Mouse (Mus musculus): ENCODE results near the gene Ubn2. TPM values are rescaled to one million over a fixed set of nuclear protein-coding genes. Genes with fewer than 3 reads are reported as not detected.

The Ubn2 gene
- polyA plus RNA-seq, 1 experiment, result 2.3 TPM

GRCm38 (mm10) chr6:38512830-38513229 is 79.1 kb downstream of the Ubn2 start:
- H3K4me3 ChIP-seq, result no peak overlapping the region
- no peak overlapping the region for H3ac ChIP-seq (ENCODE audit: control insufficient read depth, insufficient read length)
- no peak overlapping the region for H3K4me2 ChIP-seq (ENCODE audit: low read depth)
- no peaks in the 10 kb centered on the region for H3K27me3 ChIP-seq (ENCODE audit: control insufficient read depth, insufficient read depth, insufficient read length)
- H3K79me2 ChIP-seq (ENCODE audit: control insufficient read depth, insufficient read depth), result no peaks in the 10 kb centered on the region
- H3K36me3 ChIP-seq (ENCODE audit: control insufficient read depth, insufficient read depth), result no peaks in the 10 kb centered on the region
- TF ChIP-seq USF1 (IDR thresholded peaks at IDR 0.05; ENCODE audit: low read depth) (no peak), MYOG (IDR thresholded peaks at IDR 0.05; ENCODE audit: control insufficient read depth in 1 of 3, insufficient read depth in 1 of 3, insufficient read length in 2 of 3, low read depth in 2 of 3) (no peak), MYOD1 (IDR thresholded peaks at IDR 0.05; ENCODE audit: control insufficient read depth in 1 of 3, insufficient read length in 2 of 3, low read depth in 2 of 3) (no peak), MAX (IDR thresholded peaks at IDR 0.05; ENCODE audit: low read depth) (no peak)

GRCm38 (mm10) chr6:38515201-38515600 is 81.5 kb downstream of the Ubn2 start:
- Histone ChIP-seq H3K4me2 (ENCODE audit: low read depth) (no peak overlapping the region), H3K4me3 (no peak overlapping the region), H3K79me2 (ENCODE audit: control insufficient read depth, insufficient read depth) (no peaks in the 10 kb centered on the region), H3K27me3 (ENCODE audit: control insufficient read depth, insufficient read depth, insufficient read length) (no peaks in the 10 kb centered on the region), H3K36me3 (ENCODE audit: control insufficient read depth, insufficient read depth) (no peaks in the 10 kb centered on the region), H3ac (ENCODE audit: control insufficient read depth, insufficient read length) (no peak overlapping the region)
- TF ChIP-seq REST (IDR thresholded peaks at IDR 0.05; ENCODE audit: insufficient read depth, insufficient read length) (no peak), MYOD1 (IDR thresholded peaks at IDR 0.05; ENCODE audit: control insufficient read depth in 1 of 3, insufficient read length in 2 of 3, low read depth in 2 of 3) (peak in 1 of 3 experiments; percentile 4)

- H3ac ChIP-seq (ENCODE audit: control insufficient read depth, insufficient read length), result no peak overlapping the region
- H3K36me3 ChIP-seq (ENCODE audit: control insufficient read depth, insufficient read depth), result no peaks in the 10 kb centered on the region
- H3K4me2 ChIP-seq (ENCODE audit: low read depth), result no peak overlapping the region
- no peaks in the 10 kb centered on the region for H3K27me3 ChIP-seq (ENCODE audit: control insufficient read depth, insufficient read depth, insufficient read length)
- H3K79me2 ChIP-seq (ENCODE audit: control insufficient read depth, insufficient read depth), result no peaks in the 10 kb centered on the region
- TF ChIP-seq MYOD1 (IDR thresholded peaks at IDR 0.05; ENCODE audit: control insufficient read depth in 1 of 3, insufficient read length in 2 of 3, low read depth in 2 of 3) (no peak), POLR2A (IDR thresholded peaks at IDR 0.05; ENCODE audit: insufficient read length, low read depth) (no peak), TCF3 (IDR thresholded peaks at IDR 0.05; ENCODE audit: insufficient read length, low read depth) (no peak), REST (IDR thresholded peaks at IDR 0.05; ENCODE audit: insufficient read depth, insufficient read length) (no peak), TCF12 (IDR thresholded peaks at IDR 0.05; ENCODE audit: insufficient read depth, poor library complexity, severe bottlenecking) (no peak), MAX (IDR thresholded peaks at IDR 0.05; ENCODE audit: low read depth) (no peak), USF1 (IDR thresholded peaks at IDR 0.05; ENCODE audit: low read depth) (no peak), MYOG (IDR thresholded peaks at IDR 0.05; ENCODE audit: control insufficient read depth in 1 of 3, insufficient read depth in 1 of 3, insufficient read length in 2 of 3, low read depth in 2 of 3) (no peak)
- no peak overlapping the region for H3K4me3 ChIP-seq
These were observed 90.1 kb downstream of the Ubn2 start for GRCm38 (mm10) chr6:38523851-38524250.

GRCm38 (mm10) chr6:38531211-38531820 is 97.6 kb downstream of the Ubn2 start:
- H3K4me3 ChIP-seq, result no peak overlapping the region
- no peak for TF ChIP-seq POLR2AphosphoS2 (IDR thresholded peaks at IDR 0.05; ENCODE audit: insufficient read length, low read depth)
- TF ChIP-seq REST (IDR thresholded peaks at IDR 0.05; ENCODE audit: insufficient read depth, insufficient read length), result no peak
- TF ChIP-seq MYOG (IDR thresholded peaks at IDR 0.05; ENCODE audit: control insufficient read depth in 1 of 3, insufficient read depth in 1 of 3, insufficient read length in 2 of 3, low read depth in 2 of 3), result no peak
- no peak for TF ChIP-seq E2F4 (IDR thresholded peaks at IDR 0.05; ENCODE audit: insufficient read depth)
- no peak for TF ChIP-seq CEBPB (IDR thresholded peaks at IDR 0.05; ENCODE audit: insufficient read depth, poor library complexity, severe bottlenecking)
- TF ChIP-seq MYOD1 (IDR thresholded peaks at IDR 0.05; ENCODE audit: control insufficient read depth in 1 of 3, insufficient read length in 2 of 3, low read depth in 2 of 3), result no peak
- TF ChIP-seq MAX (IDR thresholded peaks at IDR 0.05; ENCODE audit: low read depth), result no peak
- TF ChIP-seq TCF3 (IDR thresholded peaks at IDR 0.05; ENCODE audit: insufficient read length, low read depth), result no peak
- H3K4me2 ChIP-seq (ENCODE audit: low read depth), result no peak overlapping the region
- H3ac ChIP-seq (ENCODE audit: control insufficient read depth, insufficient read length), result no peak overlapping the region
- H3K36me3 ChIP-seq (ENCODE audit: control insufficient read depth, insufficient read depth), result no peaks in the 10 kb centered on the region
- no peaks in the 10 kb centered on the region for H3K79me2 ChIP-seq (ENCODE audit: control insufficient read depth, insufficient read depth)
- no peaks in the 10 kb centered on the region for H3K27me3 ChIP-seq (ENCODE audit: control insufficient read depth, insufficient read depth, insufficient read length)

GRCm38 (mm10) chr6:38532500-38533420 is 99.0 kb downstream of the Ubn2 start:
- TF ChIP-seq MYOD1 (IDR thresholded peaks at IDR 0.05; ENCODE audit: control insufficient read depth in 1 of 3, insufficient read length in 2 of 3, low read depth in 2 of 3) (no peak), CEBPB (IDR thresholded peaks at IDR 0.05; ENCODE audit: insufficient read depth, poor library complexity, severe bottlenecking) (no peak), POLR2A (IDR thresholded peaks at IDR 0.05; ENCODE audit: insufficient read length, low read depth) (no peak), POLR2AphosphoS2 (IDR thresholded peaks at IDR 0.05; ENCODE audit: insufficient read length, low read depth) (no peak), USF1 (IDR thresholded peaks at IDR 0.05; ENCODE audit: low read depth) (no peak), MYOG (IDR thresholded peaks at IDR 0.05; ENCODE audit: control insufficient read depth in 1 of 3, insufficient read depth in 1 of 3, insufficient read length in 2 of 3, low read depth in 2 of 3) (no peak), MAX (IDR thresholded peaks at IDR 0.05; ENCODE audit: low read depth) (no peak), TCF12 (IDR thresholded peaks at IDR 0.05; ENCODE audit: insufficient read depth, poor library complexity, severe bottlenecking) (no peak), SRF (IDR thresholded peaks at IDR 0.05; ENCODE audit: control insufficient read depth, insufficient read length, low read depth) (no peak), E2F4 (IDR thresholded peaks at IDR 0.05; ENCODE audit: insufficient read depth) (no peak), TCF3 (IDR thresholded peaks at IDR 0.05; ENCODE audit: insufficient read length, low read depth) (no peak), REST (IDR thresholded peaks at IDR 0.05; ENCODE audit: insufficient read depth, insufficient read length) (no peak)
- Histone ChIP-seq H3K4me2 (ENCODE audit: low read depth) (peak overlapping the region; percentile 99), H3K36me3 (ENCODE audit: control insufficient read depth, insufficient read depth) (no peaks in the 10 kb centered on the region), H3K79me2 (ENCODE audit: control insufficient read depth, insufficient read depth) (no peaks in the 10 kb centered on the region), H3K4me3 (peak overlapping the region; percentile 83), H3K27me3 (ENCODE audit: control insufficient read depth, insufficient read depth, insufficient read length) (no peaks in the 10 kb centered on the region), H3ac (ENCODE audit: control insufficient read depth, insufficient read length) (peak overlapping the region; percentile 79)
